Mouse (Mus musculus) kidney, postnatal 4 days (tissue): ENCODE results near the gene Cabp1.

Experiments
- DNase-seq, 2 experiments: peaks; one replicate each; pipeline ENCODE4 v3.0.0; 2021; ENCODE audit warnings: mixed read lengths in 2 of 2

The Cabp1 gene

DNA sequence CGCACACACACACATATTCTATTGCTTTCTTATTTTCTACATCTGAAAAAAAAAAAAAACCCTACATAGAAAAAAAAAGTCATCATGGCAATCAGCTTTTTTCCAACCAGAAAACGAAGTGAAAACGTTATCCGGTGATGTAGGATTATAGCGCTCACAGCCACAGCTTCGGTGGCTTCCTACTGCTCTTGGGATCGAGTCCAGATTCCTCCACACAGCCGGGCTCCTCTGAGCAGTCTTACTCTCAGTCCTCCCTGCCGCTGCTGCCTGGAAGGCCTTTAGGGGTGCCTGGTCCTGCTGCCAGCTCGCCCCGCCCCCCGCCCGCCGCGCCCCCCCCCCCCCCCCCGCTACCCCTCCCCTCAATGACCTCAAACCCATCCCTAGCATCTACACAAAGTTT, 13.7 kb upstream of the Cabp1 start:
- no peak for DNase-seq

DNA sequence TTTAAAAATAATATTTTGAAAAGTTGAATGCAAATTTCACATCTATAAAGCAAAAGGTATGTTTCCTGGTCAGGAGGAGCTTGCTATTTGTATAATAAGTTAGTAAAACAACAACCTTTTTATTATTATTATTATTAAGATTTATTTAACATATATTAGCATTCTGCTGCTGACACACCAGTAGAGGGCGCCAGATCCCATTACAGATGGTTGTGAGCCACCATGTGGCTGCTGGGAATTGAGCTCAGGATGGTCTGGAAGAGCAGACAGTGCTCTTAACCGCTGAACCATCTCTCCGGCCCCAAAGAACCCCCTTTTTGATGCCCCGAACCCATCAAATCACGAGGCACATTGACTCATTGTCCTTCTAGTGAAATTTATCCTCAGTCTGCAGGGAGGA, 13.1 kb upstream of the Cabp1 start:
- no peak for DNase-seq

DNA sequence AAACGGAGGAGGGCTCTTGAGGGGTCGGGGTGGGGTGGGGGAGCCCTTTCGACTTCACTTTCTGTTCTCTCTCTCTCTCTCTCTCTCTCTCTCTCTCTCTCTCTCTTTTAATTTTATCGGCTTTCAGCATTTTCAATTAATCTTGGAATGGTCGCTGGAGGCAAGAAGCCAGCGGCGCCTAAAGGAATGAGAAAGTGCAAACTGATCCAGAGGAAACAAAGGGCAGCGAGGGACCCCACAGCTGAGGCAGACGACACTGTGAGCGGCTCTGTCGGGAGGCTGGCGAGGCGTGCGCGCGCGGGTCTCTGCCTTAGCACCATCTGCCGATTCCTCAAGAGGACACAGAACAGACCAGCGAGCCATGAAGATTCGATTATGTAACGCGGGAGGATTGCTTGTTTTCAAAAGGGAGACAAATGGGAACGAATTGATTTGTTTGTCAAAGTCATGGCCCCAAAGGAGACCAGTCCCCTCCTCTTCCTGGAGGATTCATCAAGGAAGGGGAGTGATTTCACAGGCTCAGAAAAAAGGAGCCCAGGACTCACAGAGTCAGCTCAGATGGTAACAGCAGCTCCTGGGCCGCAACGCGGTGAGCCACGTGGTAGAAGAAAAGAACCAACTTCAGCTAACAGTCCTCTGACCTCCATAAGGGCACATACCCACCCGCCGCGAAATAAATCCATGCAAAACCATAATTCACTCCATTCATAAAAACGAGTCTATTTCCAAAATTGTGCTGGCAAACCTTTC, 10.6 kb upstream of the Cabp1 start:
- peak; percentile 60 to 66 for DNase-seq

DNA sequence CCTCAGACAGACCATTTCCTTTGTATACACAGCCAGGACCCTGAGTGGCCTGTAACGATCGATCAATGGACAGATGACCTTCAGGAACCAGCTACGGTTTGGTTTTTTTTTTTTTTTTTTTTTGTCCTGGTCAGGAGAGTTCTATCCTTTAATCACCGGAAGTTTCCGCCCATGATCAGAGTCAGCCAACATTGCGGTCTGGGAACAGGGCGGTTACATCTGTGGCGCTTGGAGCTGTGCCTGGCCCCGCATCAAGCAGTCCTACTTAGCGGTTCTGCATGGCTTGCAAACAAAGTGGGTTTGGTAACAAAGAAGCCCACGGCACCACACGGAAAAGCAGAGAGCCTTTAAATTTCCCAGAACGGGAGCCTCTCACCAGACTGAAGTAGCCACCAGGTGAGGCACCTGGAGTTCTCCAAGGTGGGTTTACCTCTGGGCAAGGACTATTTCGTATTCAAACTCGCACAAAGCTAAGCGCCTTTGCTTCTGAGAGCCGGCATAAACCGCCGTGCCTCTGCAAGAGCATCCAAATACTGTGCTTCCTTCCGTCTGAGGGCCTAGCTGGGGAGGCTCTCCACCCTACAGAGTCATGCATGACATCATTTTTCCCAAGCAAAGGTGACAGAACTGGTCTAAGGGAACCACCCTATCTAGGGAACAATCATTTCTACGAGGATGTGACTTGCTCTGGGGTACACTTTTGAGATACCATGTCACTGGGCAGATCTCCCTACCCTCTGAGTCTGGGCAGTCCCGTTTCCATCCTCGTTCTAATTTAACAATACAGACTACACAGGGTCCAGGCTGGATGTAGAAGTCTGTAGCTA, 9.8 kb upstream of the Cabp1 start:
- DNase-seq, result peak; percentile 58 to 66

DNA sequence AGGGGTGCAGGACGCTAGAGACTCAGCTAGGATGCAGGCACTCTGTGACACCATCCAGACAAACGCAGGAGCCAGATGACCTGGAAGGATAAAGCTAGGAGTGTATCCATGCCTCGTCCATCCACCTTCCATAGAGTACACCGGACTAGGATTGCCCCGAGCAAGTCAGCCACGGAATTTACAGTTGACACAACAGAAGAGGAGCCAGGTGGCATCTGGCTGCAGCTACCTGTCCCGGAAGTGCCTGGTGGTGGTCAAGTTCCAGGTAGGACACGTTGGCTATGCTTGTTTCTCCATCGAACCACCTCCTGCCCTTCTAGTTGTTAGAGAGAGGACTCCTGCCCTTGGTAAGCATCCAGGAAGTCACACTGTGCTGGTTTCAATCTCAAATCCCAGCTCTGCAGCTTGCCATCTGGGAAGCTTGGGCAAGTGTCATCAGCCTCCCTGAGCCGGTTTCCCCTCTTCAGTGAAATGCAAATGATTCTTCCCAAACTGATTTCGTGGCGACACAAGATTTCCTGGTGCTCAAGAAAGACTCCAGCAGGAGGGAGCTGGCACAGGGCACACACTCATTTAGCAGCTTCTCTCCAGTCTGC, 543 bp upstream of the Cabp1 start:
- peak in 1 of 2 experiments; percentile 6 for DNase-seq

DNA sequence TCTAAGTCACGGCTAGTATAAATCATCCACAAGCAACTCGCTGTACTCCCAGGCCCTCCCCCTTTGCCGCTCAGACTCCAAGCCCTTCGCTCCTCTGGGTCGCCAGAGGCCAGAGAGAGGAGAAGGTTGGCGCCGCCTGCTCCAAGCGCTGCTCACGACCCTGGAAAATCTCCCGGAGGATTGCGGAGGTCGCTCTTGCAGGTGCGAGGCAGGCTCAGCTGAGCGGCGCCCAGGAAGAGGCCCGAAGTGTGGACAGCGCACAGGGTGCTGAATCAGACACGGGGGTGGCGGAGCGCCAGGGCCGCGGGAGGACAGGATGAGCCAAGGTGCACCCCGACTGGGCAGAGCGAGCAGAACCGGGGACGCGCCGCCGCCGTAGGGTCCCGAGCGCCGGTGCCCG, 955 bp downstream of the Cabp1 start:
- peak; percentile 79 to 86 for DNase-seq

DNA sequence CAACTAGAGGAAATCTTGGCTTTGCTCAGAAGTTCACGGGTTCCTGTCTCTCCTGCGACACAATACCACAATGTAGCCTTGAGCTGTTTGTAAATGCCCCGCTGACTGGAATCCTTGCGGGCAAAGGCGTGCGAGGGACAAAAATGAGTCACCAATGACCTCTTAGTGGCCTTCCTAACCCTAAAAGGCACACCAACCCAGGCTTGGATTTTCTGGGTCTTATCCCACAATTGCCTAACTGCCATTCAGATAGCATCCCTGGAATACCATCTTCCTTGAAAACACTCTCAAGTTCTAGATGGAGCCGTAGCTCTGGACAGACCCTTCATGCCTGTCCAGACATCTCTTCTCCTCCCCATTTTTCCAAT, 1.4 kb downstream of the Cabp1 start:
- DNase-seq, result no peak

DNA sequence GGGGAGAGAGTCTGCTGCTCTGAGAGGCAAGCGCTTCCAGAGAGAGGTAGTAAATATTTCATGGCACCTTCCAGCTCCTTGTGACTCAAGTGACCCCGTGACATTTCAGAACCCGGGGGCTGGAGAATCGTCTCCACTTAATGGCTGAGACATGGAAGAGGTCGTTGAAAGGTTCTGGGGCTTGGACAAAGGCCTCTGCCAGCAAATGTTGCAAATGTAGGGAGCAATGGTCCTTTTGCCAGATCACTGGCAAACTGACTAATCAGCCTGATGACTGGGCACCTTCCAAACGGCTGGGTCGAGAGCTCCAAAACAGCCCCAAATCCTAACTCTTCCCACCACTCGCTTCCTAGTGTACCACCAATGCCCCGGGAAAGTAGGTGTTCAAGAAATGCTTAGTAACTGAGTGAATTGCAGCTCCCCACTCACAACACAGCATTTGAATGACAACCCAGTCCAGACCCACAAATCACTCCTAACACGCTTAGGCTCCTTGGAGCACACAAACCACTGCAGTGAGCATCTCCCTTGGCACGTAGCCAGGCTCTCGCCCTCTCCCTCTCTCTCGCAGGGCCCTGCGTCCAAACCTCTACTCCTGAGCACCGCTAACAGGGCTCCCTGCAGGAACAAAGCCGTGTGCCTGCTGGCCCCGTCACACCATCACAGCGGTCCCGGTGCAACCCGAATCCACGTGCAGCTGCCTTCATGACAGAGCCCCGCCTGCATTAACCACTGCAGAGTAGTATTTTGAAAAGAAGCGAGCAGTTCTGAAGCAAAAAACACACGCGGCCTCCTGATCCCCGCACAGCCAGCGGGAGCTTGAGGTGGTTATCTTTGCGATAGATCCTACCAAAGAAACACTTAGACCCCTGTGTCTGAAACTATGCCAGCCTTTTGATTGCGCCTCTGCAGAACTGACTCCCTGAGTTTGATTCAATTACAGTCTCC, 2.0 kb downstream of the Cabp1 start:
- DNase-seq, result peak; percentile 38 to 42

DNA sequence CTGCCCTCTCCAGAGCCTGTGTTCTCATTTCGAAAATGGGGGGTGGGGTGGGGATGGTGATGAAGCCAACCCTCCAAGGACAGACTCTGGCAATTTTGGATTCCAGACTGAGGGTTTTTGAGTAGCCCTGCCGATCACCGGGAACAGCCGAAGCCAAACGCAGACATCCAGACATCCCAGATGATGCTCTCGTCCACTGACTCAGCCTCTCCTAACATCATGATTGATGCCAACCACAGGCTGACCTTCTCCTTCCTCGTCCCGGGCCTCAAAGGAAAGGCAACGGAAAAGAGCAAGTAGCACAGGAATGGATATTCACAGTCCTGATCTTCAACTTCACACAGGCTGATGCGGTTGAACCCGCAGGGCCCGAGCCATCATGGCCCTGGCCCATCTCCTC, 4.1 kb downstream of the Cabp1 start:
- no peak for DNase-seq

DNA sequence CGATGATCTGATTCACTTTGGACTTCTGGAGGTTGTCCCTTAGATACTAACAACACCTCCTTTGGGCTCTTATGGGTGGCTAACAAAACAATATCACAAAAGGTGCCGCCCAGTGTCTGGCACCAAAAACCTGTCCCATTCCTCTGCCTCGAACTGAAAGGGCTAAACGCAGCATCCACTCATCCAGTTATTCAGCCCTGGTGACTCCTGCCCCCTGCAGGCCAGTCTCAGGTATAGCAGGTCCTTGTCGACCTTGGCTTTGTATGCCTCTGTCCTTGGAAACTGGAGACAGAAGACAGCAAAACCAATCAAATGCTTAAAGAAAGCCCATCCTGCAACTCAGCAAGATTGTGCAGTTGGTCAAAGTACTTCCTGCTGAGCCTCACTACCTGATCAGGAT, 5.4 kb downstream of the Cabp1 start:
- DNase-seq, result peak; percentile 59 to 65

DNA sequence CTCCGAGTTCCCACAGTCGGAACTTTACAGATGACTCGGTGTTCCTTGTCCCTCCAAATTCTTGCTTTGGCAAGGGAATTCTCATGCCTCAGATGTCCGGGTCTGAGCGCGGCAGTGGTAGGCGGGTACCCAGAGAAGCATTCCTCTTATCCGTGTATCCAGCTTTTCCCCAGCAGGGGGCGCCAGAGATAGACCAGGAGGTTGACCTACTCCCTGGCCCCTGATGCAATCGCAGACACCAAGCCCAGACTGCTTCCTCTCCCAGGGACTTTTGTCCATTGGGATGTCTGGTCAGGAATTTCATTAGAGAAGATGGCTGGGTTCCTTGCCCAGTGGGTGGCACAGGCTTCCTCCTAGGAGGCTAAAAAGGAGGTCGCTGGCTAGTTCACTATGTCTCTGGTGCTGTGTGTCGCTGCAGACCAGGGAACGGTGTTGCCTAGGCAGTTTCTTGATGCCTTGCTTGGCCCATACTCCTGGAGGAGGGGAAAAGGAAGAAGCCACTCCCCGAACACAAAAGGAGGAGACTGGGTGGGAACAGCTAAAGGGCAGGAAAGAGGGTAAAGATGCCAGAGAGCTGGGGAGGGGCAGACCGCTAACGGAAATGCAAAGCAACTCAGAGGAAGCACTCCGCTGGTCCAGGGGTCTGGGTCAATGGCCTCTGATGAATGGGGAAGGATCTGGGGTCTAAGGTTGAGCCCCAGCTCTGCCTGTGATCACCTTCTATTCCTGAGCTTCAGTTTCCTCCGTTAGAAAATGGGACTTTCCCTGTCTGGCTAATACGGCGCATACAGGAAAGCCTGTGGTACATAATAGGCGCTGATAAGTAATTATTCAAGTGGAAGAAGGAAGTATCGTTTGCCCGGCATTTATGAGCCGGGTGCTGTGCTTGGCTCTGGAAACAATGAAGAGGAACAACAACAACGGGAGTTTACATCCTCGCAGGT, 6.7 kb downstream of the Cabp1 start:
- DNase-seq, result peak; percentile 97

DNA sequence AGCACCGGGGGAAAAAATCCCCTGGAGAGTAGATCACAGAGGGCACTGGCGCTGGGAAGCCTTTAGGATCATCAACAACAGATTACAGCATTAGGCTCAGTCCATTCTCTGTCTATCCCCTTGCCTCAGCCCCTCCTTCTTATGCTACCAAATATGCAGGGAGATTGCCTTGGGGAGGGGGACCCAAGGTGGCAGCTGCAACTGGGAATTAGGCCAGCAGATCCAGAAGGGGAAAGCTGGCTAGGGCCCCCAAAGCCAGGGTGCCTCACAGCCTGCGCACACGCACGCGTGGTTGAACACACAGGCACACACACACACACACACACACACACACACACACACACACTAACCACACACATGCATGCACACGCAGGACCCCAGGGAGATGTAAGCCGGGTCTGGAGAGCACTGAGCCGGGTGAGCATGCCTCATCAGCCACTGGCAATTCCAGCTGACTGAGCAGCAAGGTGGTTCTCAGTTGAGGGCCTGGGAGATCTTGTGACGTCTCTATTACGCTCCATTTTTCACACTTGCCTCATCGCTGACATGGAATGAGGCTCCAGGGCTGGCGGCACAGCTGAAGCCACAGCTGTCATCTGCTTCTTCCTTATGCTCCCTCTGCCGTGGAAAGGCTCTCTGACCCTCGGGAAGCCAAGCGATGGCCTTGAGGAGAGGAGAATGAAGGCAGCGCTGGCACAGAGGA, 7.7 kb downstream of the Cabp1 start:
- peak in 1 of 2 experiments; percentile 35 for DNase-seq

DNA sequence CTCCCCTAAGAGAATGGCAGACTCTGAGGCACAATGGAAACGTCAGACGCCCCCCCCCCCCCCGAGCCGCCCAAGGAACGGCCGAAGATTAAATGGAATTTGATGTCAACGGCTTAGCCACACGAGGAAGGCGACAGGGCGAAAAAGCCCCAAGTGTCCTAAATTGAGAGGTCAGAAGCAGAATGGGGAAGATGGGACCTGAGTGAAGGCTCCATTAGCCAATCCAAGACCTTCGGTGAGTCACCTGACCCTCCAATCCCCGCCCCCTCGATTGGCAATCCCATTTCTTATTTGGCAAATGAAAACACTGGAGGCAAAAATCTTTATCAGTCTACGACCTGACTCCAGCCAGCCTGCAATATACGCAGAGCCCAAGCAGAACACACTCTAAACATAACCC, 9.5 kb downstream of the Cabp1 start:
- DNase-seq, result peak; percentile 63 to 68

DNA sequence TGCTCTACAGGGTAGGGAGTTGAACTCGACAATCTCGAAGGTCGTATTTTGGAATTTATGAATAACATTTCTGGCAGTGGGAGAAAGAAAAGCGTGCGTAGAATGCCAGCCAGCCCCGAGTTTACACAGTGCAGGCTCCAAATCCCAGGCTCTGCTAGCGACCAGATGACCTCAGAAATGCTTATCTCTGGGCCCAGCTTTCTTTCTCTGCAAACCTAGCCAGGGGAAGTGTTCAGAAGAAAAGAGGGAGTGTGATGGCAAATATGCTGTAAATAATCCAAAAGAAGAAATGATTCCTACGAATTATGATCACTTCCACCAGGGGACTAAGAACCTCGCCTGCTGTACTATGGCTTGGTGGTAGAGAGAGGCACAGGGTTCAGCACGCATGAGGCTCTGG, 10.7 kb downstream of the Cabp1 start:
- DNase-seq, result no peak

DNA sequence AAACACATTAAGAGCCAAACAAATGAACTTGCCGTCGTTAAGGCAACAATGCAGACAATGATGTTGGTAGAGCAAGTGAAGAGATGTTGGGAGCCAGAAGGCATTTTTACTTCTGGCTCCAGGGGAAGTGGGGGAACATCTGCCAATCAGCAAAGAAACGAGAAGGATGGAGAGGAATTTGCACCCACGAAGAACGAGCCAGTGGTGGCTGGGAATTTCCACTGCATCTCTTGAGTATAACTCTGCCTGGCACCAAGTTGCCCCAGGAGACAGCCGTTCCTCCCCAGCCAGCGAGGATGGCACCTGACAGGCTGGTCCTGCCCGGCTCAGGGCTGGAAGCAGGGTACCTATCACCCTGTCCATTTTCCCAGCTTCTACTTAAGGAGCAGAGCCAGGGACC, 11.3 kb downstream of the Cabp1 start:
- no peak for DNase-seq

DNA sequence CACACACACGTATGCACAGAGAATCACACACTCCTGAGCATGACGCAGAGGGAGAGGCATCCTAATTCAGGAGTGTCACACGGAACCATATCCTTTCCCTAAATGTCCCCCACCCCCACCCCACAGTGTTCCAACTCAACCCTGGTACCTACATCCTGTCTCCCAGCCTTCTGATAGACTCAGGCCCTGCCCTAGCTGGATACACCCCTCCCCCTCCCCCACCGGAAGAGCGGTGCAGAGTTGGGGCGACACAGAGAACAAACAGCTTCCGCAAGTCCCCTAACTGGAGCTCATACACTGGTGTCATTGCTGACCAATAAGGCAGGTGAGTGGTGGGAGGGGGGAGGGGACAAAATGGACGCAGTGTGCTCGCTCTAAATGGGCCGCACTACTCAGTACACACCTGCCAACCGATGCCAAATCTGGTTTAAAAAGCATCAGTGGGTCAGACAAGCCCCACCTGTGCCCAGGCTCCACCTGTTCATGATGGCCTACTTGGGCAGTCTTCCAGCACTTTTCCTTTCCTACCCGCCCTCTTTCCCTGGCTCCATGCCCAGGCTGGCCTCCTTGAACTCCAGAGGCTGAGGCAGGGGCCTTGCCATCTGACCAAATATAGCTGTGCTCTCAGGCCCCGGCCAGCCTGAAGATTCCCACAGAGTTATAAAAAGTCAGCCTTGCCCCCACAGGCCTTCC, 12.8 kb downstream of the Cabp1 start:
- DNase-seq, result peak; percentile 71 to 80

DNA sequence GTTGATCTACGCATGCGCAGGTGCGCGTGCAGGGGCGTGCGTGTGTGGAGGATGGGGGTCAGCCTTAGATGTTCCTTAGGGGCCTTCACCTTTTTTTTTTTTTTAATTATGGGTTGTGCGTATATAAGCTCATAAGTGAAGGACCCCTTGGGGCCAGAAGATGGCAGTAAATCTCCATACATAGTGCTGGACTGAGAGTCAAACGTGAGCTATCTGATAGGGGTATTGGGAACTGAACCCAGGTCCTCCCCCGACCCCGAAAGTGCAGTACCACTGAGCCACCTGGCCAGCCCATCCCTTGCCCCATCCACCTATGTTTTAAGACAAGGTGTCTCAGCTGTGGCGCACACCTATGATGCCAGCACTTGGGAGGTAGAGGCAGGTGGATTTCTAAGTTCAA, 14.6 kb downstream of the Cabp1 start:
- DNase-seq, result no peak

DNA sequence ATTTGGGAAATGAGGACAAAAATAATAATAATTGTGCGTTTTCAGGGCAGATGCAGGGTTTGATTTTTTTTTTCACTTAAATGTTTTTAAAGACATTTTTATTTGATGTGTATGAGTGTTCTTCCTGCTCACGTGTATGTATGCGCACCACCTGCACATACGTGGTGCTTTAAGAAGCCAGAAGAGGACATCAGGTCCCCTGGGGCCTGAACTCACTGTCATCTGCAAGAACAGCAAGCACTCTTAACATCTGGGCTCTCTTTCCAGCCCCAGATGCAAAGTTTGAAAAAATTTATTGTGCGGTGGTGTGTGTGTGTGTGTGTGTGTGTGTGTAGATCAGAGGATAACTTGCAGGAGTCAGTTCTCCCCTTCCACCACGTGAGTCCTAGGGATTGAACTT, 16.3 kb downstream of the Cabp1 start:
- no peak for DNase-seq

DNA sequence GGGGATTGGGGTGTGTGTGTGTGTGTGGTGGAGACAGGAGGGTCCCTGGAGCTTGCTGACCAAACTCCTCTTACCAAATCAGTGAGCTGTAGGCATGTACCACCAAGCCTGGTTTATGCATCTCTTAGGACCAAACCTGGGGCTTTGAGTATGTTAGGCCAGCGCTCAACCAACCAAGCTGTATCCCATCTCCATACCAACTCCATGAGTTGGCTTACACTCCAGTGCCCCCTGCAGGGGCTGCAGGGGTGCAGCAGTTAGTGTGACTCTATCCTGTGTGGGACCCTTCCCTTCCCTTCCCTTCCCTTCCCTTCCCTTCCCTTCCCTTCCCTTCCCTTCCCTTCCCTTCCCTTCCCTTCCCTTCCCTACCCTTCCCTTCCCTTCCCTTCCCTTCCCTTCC, 19.6 kb downstream of the Cabp1 start:
- no peak for DNase-seq

DNA sequence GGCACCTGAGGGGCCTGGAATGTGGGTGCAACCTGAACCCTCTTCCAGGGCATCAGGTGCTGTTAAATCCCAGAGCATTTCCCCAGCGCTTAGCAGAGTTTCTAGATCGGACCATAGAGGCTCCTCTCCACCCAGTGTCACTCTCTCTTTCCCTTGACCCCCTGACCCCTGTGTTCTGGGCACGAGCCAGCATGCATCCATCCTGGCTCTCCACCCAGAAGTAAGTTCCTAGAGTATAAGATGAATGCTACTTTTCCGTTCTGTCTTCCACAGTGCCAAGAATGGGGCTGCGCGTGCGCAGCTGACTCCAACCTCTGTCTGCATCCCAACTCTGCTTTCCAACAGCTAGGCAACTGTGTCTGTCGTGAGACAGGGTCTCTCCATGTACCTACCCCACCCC, 24.0 kb downstream of the Cabp1 start:
- DNase-seq, result peak; percentile 74 to 79
